Mouse (Mus musculus) heart, embryonic 14.5 days (tissue): ENCODE measurements around the gene Cyp2d26. TPM values are rescaled to one million over a fixed set of nuclear protein-coding genes. Genes with fewer than 3 reads are reported as not detected.

Experiments used
- ATAC-seq: fragments of 200-750 bp; cut with Nextera tagmentation; 2 replicates; pipeline ENCODE4 v1.8.0; 2017; ENCODE audit warnings: low read depth, moderate TSS enrichment; ENCODE audit not compliant: insufficient number of reproducible peaks, insufficient read depth, low FRiP score
- H3K27ac ChIP-seq, 2 experiments: fragments of 200-500 bp in 1 of 2; fragments of 300-500 bp in 1 of 2; sonication (generic) in 1 of 2; replicated peaks in 1 of 2; 2 replicates each; pipeline ENCODE4 v1.5.1; 2012 to 2014; ENCODE audit warnings: low read depth in 2 of 2, low read length in 2 of 2, control low read depth in 1 of 2, mild to moderate bottlenecking in 1 of 2, mixed read lengths in 1 of 2; ENCODE audit not compliant: control insufficient read depth in 1 of 2, insufficient read depth in 1 of 2
- H3K27me3 ChIP-seq: fragments of 300-500 bp; sonication (generic); 2 replicates; pipeline ENCODE4 v1.6.1; 2014; ENCODE audit warnings: mild to moderate bottlenecking, low read length, control low read depth; ENCODE audit not compliant: control insufficient read depth, insufficient read depth
- H3K36me3 ChIP-seq: fragments of 300-500 bp; sonication (generic); 2 replicates; pipeline ENCODE4 v1.6.1; 2014; ENCODE audit warnings: mild to moderate bottlenecking, control low read depth, low read length, mixed read lengths; ENCODE audit not compliant: control insufficient read depth, insufficient read depth
- H3K4me1 ChIP-seq, 2 experiments: fragments of 200-500 bp in 1 of 2; fragments of 300-500 bp in 1 of 2; sonication (generic) in 1 of 2; 2 replicates each; pipeline ENCODE4 v1.6.1; 2012 to 2014; ENCODE audit warnings: low read length in 2 of 2, control low read depth in 1 of 2, mixed read lengths in 1 of 2; ENCODE audit not compliant: control insufficient read depth in 2 of 2, insufficient read depth in 2 of 2
- H3K4me2 ChIP-seq: fragments of 300-500 bp; sonication (generic); 2 replicates; pipeline ENCODE4 v1.6.1; 2014; ENCODE audit warnings: mild to moderate bottlenecking, low read length
- H3K4me3 ChIP-seq, 2 experiments: fragments of 200-500 bp in 1 of 2; fragments of 300-500 bp in 1 of 2; sonication (generic) in 1 of 2; 2 replicates each; pipeline ENCODE4 v1.5.1; 2012 to 2014; ENCODE audit warnings: low read length in 2 of 2, mild to moderate bottlenecking in 2 of 2, control low read depth in 1 of 2, low read depth in 1 of 2, moderate library complexity in 1 of 2; ENCODE audit not compliant: control insufficient read depth in 1 of 2, insufficient read depth in 1 of 2
- H3K9ac ChIP-seq: fragments of 300-500 bp; sonication (generic); 2 replicates; pipeline ENCODE4 v1.6.1; 2014; ENCODE audit warnings: mild to moderate bottlenecking, low read length
- H3K9me3 ChIP-seq: fragments of 300-500 bp; sonication (generic); 2 replicates; pipeline ENCODE4 v1.6.1; 2016; ENCODE audit warnings: low read length, control low read depth; ENCODE audit not compliant: control insufficient read depth
- WGBS: fragments of 180-500 bp; shearing (Covaris S2); extraction: QIAGEN DNeasy Blood & Tissue Kit; methylation state at CpG from one replicate; pipeline ENCODE4 v1.1.7; 2014; 5-methylcytosine and 5-hydroxymethylcytosine counted together
- polyA plus RNA-seq: library from polyadenylated mRNA; unstranded; fragments of >200 nt; fragmentation: Nextera tagmentation; extraction: Ambion mirVana; gene quantifications from 2 replicates; pipeline ENCODE4 v1.2.1, GENCODE M21; 2014

Cyp2d26 gene
- polyA plus RNA-seq, 1 experiment from 2014 or later: not detected

DNA sequence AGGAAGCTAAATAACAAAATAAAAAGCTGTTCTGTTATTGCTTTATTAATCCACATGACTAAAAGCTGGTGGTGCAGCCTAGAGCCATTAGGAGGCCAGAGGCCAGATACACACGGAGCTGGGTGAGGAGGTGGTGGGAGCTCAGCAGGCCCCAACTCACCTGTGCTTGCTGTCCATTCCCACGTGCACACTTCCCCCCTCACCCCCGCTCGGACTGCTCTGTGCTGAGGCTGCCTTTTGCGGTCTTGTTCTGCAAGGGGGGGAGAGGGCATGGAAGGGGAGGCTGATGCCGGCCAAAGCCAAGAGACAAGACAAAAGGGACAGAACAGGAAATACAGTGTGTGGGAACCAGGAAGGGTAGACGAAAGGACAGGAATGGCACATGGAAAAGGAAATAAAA, 20.2 kb upstream of the Cyp2d26 start:
- H3K27ac ChIP-seq: no peak overlapping the region
- no peak overlapping the region for H3K4me2 ChIP-seq
- H3K4me1 ChIP-seq: no peaks in the 10 kb centered on the region
- WGBS: 74% methylated on average over 7 of the region's 7 CpGs
- no peaks in the 10 kb centered on the region for H3K9me3 ChIP-seq
- H3K4me3 ChIP-seq: no peak overlapping the region
- ATAC-seq: no peak
- peaks cover 45% of the 10 kb centered on the region for H3K36me3 ChIP-seq
- no peaks in the 10 kb centered on the region for H3K27me3 ChIP-seq
- H3K9ac ChIP-seq: no peak overlapping the region

- Histone ChIP-seq H3K4me1 (no peaks in the 10 kb centered on the region), H3K9me3 (no peaks in the 10 kb centered on the region), H3K4me3 (no peak overlapping the region), H3K36me3 (peaks cover 39% of the 10 kb centered on the region), H3K27ac (no peak overlapping the region), H3K4me2 (no peak overlapping the region), H3K9ac (no peak overlapping the region), H3K27me3 (no peaks in the 10 kb centered on the region)
- no peak for ATAC-seq
- 63% methylated on average over 1 of the region's 1 CpGs for WGBS
Observed at GRCm38 (mm10) chr15:82810556-82810955, 16.5 kb upstream of the Cyp2d26 start.

DNA sequence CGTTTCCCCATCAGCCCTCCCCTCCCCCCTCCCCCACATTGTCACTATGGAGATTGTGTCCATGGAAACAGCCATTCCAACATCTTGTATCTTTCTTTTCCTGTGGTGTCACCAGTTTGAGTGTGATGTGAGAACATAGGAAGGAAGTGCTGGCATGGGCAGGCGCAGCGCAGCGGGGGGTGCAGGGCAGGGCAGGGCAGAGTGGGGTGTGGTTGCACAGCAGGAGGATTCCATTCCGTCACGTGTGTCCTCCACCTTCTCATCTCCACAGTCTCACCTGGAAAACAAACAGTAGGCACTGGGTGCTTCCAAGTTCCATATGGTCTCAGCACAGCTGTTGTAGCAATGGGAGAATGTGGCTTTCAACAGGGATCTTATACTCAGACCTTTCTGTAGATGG, 15.4 kb upstream of the Cyp2d26 start:
- 71% methylated on average over 6 of the region's 6 CpGs for WGBS
- Histone ChIP-seq H3K36me3 (peaks cover 35% of the 10 kb centered on the region), H3K4me1 (no peaks in the 10 kb centered on the region), H3K27ac (no peak overlapping the region), H3K4me2 (no peak overlapping the region), H3K4me3 (no peak overlapping the region), H3K9me3 (no peaks in the 10 kb centered on the region), H3K27me3 (no peaks in the 10 kb centered on the region), H3K9ac (no peak overlapping the region)
- ATAC-seq: no peak

- 86% methylated on average over 5 of the region's 5 CpGs for whole genome bisulfite sequencing
- no peak overlapping the region for H3K4me2 ChIP-seq
- H3K27me3 ChIP-seq: no peaks in the 10 kb centered on the region
- H3K4me1 ChIP-seq: no peaks in the 10 kb centered on the region
- no peak overlapping the region for H3K9ac ChIP-seq
- H3K36me3 ChIP-seq: peaks cover 21% of the 10 kb centered on the region
- no peak overlapping the region for H3K4me3 ChIP-seq
- no peak overlapping the region for H3K27ac ChIP-seq
- no peak for ATAC-seq
- no peaks in the 10 kb centered on the region for H3K9me3 ChIP-seq
Observed at GRCm38 (mm10) chr15:82806969-82807763, 13.1 kb upstream of the Cyp2d26 start.

DNA sequence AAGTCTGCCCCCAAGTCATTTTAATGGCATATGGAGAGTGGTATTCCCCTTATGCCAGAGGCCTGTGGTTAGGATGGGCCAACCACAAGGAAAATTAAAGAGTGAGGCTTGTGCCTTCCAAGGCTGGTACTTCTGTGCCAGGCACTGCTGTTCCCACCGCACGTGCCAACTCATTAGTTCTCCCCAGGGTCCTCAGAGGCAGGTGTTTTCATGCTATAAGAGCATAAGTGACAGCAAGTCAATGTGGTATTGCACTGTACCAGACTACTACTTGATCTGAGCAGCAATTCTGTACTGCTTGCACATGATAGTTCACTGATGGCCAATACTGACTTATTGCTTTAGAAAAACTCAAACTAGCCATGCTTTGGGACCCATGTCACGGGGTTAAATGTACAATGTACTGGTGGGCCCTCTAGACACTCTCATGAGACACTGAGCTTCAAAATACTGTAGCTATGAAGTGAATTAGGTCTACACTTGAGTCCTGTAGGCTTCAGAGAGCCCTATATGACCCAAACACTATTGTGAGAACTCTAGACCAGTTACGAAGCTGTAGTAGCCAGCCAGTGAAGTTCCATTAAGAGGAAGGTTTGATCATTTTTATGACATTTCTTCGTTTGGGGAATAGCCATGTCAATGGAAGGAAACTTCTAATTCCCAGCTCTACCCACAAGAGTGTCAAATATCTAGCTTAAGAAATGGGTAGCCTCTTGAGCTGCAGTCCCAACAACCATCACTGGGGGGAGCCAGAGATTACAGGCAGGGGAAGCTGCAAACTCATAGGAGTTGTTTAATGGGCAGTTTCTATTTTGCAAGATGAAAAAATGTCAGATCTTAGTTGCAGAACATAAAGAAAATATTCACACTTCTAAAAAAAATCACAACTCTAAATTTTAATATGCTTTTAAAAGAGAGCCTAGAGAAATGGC, 10.9 kb upstream of the Cyp2d26 start:
- Histone ChIP-seq H3K4me2 (no peak overlapping the region), H3K36me3 (peaks cover 8% of the 10 kb centered on the region; the same call in 1 of the 2 replicates), H3K27ac (no peak overlapping the region), H3K9ac (no peak overlapping the region), H3K27me3 (no peaks in the 10 kb centered on the region), H3K4me1 (no peaks in the 10 kb centered on the region), H3K9me3 (no peaks in the 10 kb centered on the region), H3K4me3 (no peak overlapping the region)
- ATAC-seq: no peak
- 75% methylated on average over 5 of the region's 5 CpGs for WGBS

DNA sequence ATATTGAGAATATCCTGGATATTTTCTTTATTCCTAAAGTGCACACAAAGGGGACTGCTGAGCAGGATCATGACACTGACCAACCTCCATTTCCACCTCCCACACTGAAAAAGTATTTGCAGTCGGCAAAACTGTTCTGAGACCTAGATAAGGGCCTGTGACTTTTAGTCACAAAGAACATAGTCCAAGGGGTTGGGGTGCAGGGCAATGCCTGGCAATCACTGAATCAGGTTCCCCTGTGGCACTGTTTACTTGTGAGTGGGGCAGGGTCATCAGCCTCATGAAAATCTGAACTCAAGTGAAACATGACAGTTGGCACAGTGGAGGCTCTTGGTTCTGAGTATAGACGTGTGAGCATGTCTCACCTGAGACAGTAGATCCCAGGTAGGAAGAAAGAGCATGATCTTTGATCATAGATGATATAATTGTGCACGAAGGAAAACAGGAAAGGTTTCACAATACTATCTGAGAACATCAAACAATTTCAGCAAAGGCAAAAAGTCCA, 1.9 kb upstream of the Cyp2d26 start:
- Histone ChIP-seq H3K4me2 (no peak overlapping the region), H3K4me1 (no peaks in the 10 kb centered on the region), H3K4me3 (no peak overlapping the region), H3K9ac (no peak overlapping the region), H3K27me3 (no peaks in the 10 kb centered on the region), H3K9me3 (no peaks in the 10 kb centered on the region), H3K27ac (no peak overlapping the region), H3K36me3 (no peaks in the 10 kb centered on the region)
- WGBS: 66% methylated on average over 3 of the region's 3 CpGs
- no peak for ATAC-seq

GRCm38 (mm10) chr15:82793868-82794267, 226 bp downstream of the Cyp2d26 start:
- H3K36me3 ChIP-seq: no peaks in the 10 kb centered on the region
- 84% methylated on average over 6 of the region's 6 CpGs for WGBS
- H3K9ac ChIP-seq: no peak overlapping the region
- no peak for ATAC-seq
- H3K27ac ChIP-seq: no peak overlapping the region
- no peak overlapping the region for H3K4me3 ChIP-seq
- H3K4me1 ChIP-seq: no peaks in the 10 kb centered on the region
- no peaks in the 10 kb centered on the region for H3K9me3 ChIP-seq
- no peaks in the 10 kb centered on the region for H3K27me3 ChIP-seq
- H3K4me2 ChIP-seq: no peak overlapping the region
